Mouse (Mus musculus) E14TG2a.4 (cell line): ENCODE measurements at regions not wholly inside any gene's neighbourhood (a gene's known extent, or its start where the extent isn't known, plus 50 kb on each side); places are given as distances from the start of the nearest gene placed in this dataset.

Source experiments
- H3K27me3 ChIP-seq: 2 replicates; pipeline ENCODE4 v1.6.1; 2014; ENCODE audit warnings: low read length, control low read depth; ENCODE audit not compliant: insufficient read depth
- H3K36me3 ChIP-seq: 2 replicates; pipeline ENCODE4 v1.6.1; 2014; ENCODE audit warnings: low read length, control low read depth; ENCODE audit not compliant: insufficient read depth
- H3K4me1 ChIP-seq: replicated peaks from 2 replicates; pipeline ENCODE4 v1.6.1; 2014; ENCODE audit warnings: low read depth, low read length, control low read depth
- H3K4me3 ChIP-seq: replicated peaks from 2 replicates; pipeline ENCODE4 v1.5.1; 2014; ENCODE audit warnings: mild to moderate bottlenecking, low read length
- H3K9me3 ChIP-seq: 2 replicates; pipeline ENCODE4 v1.6.1; 2014; ENCODE audit warnings: low read length, control low read depth
- CTCF ChIP-seq: conservative IDR thresholded peaks from 2 replicates; pipeline ENCODE4 v1.5.1; 2014; ENCODE audit warnings: low read length
- NANOG ChIP-seq: IDR thresholded peaks from 2 replicates; pipeline ENCODE4 v1.6.1; 2014; ENCODE audit warnings: borderline replicate concordance, low read length, mixed read lengths
- POU5F1 ChIP-seq: IDR thresholded peaks from 2 replicates; pipeline ENCODE4 v1.6.1; 2014; ENCODE audit warnings: low read length, borderline replicate concordance

DNA sequence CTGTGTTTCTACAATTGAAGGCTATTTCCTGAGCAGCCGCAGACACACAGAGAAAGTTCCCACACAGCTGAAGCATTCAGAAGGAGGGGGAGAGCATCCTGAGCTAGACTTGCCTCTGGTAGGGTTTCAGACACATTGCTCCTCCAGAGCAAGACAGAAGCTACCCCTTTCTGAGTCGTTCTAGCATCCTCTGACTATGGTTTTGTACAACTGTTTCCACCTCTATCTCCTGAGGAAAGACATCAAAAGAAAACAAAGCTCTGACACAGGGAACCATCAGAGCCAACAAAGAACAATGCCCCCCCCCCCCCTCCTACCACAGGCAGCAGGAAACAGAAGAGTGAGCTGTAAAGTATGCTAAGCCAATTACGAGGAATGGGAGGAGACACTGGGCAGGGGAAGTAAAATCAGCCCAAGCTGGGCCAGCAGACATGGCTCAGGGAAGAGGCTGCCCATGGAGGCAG is 132.3 kb upstream of the Atp2b1 start:
- H3K9me3 ChIP-seq, result 0 out of 2 replicates have a peak, but pooled peaks cover 5% of the 10 kb centered on the region
- H3K4me1 ChIP-seq, result no peaks in the 10 kb centered on the region
- TF ChIP-seq NANOG (no peak), POU5F1 (no peak), CTCF (no peak)
- no peaks in the 10 kb centered on the region for H3K36me3 ChIP-seq
- H3K27me3 ChIP-seq, result no peaks in the 10 kb centered on the region; the same call in 1 of the 2 replicates
- H3K4me3 ChIP-seq, result no peak overlapping the region

DNA sequence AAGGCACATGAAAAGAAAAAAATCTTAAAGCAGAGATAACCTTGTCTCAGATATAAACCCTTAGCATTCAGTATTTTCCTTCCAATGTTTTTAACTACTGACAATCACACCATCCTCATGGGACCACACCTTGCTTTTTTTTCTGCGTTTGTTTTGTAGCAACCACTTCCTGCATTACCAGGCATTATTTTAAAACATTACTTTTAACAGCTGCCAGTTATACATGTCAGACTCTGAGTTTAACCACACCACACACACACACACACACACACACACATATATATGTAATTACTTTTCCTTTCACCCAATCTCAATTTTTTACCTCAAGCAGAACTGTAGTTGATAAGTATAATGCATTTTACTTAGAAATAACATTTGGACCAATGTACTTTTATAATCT is 128.8 kb upstream of the Atp2b1 start:
- H3K27me3 ChIP-seq, result no peaks in the 10 kb centered on the region; the same call in 1 of the 2 replicates
- no peak overlapping the region for H3K4me3 ChIP-seq
- H3K9me3 ChIP-seq, result 0 out of 2 replicates have a peak, but pooled peaks cover 5% of the 10 kb centered on the region
- no peaks in the 10 kb centered on the region for H3K4me1 ChIP-seq
- H3K36me3 ChIP-seq, result no peaks in the 10 kb centered on the region
- no peak for TF ChIP-seq POU5F1
- no peak for TF ChIP-seq NANOG
- no peak for TF ChIP-seq CTCF

DNA sequence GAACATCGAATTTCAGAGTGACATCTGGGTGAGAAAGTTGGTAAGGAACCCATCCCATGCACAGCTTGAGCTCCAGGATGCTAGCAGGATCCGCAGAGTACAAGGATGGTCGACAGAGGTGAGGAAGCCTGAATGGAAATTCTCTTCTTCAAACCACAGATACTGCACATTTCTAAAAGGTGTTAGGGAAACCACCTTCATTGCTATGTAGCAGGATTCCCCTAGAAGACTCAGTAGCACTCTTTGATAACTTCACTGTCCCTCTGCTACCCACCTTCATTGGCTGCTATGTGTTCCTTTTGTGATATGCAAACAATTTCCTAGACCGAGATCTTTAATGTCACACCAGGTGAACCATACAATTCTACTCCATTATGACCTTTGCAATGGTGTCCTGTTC is 128.1 kb upstream of the Atp2b1 start:
- Histone ChIP-seq H3K27me3 (no peaks in the 10 kb centered on the region; the same call in 1 of the 2 replicates), H3K4me1 (no peaks in the 10 kb centered on the region), H3K4me3 (no peak overlapping the region), H3K36me3 (no peaks in the 10 kb centered on the region), H3K9me3 (0 out of 2 replicates have a peak, but pooled peaks cover 5% of the 10 kb centered on the region)
- TF ChIP-seq NANOG (no peak), CTCF (no peak), POU5F1 (no peak)

DNA sequence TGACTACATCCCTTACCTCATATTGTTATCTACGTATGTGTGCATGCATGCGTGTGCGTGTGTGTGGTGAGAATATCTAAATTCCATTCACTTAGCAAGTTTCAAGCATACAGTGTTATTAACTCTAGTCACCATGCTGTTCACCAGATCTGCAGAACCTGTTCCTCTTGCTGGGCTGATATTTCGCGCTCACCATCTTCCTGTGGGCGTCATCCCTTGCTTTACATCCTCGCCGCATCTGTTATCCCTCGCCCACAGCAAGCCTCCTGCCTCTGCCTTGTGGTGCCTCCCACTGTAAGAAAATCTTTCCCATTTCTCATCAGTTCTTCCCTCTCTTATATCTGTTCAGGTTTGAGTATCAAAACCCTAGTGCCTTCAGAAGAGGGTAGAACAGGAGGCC is 124.4 kb upstream of the Atp2b1 start:
- H3K4me1 ChIP-seq, result no peaks in the 10 kb centered on the region
- H3K9me3 ChIP-seq, result no peaks in the 10 kb centered on the region
- H3K36me3 ChIP-seq, result no peaks in the 10 kb centered on the region
- H3K27me3 ChIP-seq, result no peaks in the 10 kb centered on the region
- TF ChIP-seq NANOG (no peak), POU5F1 (no peak), CTCF (no peak)
- no peak overlapping the region for H3K4me3 ChIP-seq

DNA sequence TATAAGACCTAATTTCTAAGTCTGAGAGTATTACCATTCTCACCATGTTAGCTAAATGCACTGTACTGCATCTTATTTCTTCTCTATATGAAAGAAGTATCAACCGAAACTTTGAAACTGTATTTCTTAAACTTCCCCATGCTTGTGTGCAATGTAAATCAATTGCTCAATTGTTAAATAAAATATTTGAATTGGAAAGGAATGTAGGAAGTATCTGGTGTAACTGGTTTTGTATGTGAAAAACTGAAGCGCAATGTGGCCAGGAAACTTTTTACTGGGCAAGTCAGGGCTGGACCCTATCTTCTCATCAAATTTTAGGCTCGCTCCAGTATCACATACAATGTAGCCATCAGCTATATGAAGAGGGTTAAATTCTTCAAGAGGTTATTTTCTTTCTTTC is 123.8 kb upstream of the Atp2b1 start:
- Histone ChIP-seq H3K4me1 (no peaks in the 10 kb centered on the region), H3K27me3 (no peaks in the 10 kb centered on the region), H3K36me3 (no peaks in the 10 kb centered on the region), H3K9me3 (no peaks in the 10 kb centered on the region), H3K4me3 (no peak overlapping the region)
- TF ChIP-seq POU5F1 (no peak), CTCF (no peak), NANOG (no peak)

DNA sequence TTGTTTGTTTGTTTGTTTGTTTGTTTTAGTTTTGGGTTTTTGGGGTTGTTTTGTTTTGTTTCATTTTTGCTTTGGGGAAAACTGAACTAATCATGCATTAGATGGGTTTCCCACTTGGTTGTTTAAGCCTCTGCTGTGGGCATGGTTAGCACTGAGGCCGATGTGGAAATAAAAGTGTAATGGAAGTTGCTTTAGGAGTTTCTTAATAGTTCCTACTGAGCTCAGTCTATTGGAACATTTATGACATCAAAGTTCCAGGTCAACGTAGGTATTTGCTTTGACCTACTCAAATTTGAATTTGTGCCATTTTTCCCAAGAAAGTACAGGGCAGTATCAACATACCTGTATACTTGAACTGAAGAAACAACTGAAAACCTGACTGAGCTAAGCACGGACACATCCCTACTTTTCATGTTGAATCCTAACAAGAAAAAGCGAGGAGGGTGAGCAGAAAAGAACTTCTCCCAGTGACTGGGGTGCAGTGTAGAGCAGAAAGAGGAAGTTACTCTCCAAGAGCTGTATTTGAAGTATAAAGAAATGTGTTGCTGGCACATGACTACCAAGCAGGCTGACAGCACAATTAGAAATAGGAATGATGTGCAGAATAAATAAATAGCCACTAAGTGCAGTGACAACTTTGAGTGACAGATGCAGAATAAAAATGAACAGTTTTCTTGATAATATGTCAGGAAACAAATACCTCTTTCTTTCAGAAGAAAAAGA is 122.0 kb upstream of the Atp2b1 start:
- TF ChIP-seq POU5F1, result no peak
- Histone ChIP-seq H3K36me3 (no peaks in the 10 kb centered on the region), H3K27me3 (no peaks in the 10 kb centered on the region), H3K9me3 (no peaks in the 10 kb centered on the region), H3K4me3 (no peak overlapping the region), H3K4me1 (no peaks in the 10 kb centered on the region)

DNA sequence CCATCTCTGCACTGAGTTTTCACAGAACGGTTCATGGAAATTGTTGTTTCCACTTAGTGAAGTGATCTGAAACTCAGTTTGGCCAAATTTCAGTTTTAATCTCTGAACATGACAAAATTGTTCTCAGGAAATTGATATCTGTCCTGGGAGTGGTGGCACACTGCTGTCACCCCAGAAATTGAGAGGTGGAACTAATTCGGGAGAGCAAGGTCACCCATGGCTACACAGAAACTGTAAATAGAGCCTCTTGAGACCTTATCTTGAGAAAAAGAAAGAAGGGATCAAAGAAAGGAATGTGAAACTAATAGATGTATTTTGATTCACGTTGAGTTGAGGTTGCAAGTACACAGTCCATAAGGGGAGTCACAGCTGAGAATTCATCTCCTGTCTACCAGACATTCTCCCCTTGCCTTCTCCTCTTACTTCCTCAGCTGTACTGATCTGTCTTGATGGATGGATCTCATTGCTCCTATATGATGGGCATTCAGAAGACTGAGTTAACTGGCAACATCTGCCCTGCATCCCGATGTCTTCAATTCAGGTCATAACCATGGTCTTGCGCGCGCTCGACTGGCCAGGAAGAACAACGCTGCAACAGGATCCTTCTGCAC is 120.2 kb upstream of the Atp2b1 start:
- Histone ChIP-seq H3K36me3 (no peaks in the 10 kb centered on the region), H3K27me3 (no peaks in the 10 kb centered on the region), H3K4me3 (no peak overlapping the region), H3K4me1 (no peaks in the 10 kb centered on the region), H3K9me3 (no peaks in the 10 kb centered on the region)
- TF ChIP-seq NANOG (no peak), POU5F1 (no peak), CTCF (no peak)

DNA sequence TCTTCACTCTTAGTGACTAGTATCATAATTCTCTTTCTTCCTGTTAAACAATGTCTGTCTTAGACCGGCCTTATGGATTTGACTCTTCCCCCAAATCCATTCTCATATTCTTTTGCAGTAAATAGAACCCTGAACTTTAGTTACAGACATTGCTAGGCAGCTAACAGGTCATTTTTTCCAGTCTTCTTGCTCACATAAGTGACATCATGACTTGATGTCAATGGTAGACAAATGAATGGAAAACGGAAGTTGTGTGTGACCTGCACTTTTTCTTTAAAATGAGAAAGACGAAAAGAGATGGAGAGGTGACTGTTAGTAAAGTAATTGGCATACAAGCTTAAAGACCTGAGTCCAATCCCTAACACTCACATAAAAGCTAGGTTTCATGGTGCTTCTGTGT is 118.2 kb upstream of the Atp2b1 start:
- Histone ChIP-seq H3K9me3 (no peaks in the 10 kb centered on the region), H3K4me3 (no peak overlapping the region), H3K27me3 (no peaks in the 10 kb centered on the region), H3K4me1 (no peaks in the 10 kb centered on the region), H3K36me3 (no peaks in the 10 kb centered on the region)
- TF ChIP-seq POU5F1 (no peak), NANOG (no peak), CTCF (no peak)
